Mouse (Mus musculus) central nervous system, embryonic 11.5 days (tissue): Measurements from ENCODE around the gene Wdhd1. TPM values are rescaled to one million over a fixed set of nuclear protein-coding genes. Genes with fewer than 3 reads are reported as not detected.

Source experiments
- polyA plus RNA-seq: library from polyadenylated mRNA; depleted of rRNA; stranded (reverse); fragments of >200 nt; gene quantifications from 2 replicates; pipeline ENCODE4 v1.2.3, GENCODE M21; 2012; rRNA removed

Gene Wdhd1
- polyA plus RNA-seq: 48.1 and 87.3 TPM in 2 replicates

DNA sequence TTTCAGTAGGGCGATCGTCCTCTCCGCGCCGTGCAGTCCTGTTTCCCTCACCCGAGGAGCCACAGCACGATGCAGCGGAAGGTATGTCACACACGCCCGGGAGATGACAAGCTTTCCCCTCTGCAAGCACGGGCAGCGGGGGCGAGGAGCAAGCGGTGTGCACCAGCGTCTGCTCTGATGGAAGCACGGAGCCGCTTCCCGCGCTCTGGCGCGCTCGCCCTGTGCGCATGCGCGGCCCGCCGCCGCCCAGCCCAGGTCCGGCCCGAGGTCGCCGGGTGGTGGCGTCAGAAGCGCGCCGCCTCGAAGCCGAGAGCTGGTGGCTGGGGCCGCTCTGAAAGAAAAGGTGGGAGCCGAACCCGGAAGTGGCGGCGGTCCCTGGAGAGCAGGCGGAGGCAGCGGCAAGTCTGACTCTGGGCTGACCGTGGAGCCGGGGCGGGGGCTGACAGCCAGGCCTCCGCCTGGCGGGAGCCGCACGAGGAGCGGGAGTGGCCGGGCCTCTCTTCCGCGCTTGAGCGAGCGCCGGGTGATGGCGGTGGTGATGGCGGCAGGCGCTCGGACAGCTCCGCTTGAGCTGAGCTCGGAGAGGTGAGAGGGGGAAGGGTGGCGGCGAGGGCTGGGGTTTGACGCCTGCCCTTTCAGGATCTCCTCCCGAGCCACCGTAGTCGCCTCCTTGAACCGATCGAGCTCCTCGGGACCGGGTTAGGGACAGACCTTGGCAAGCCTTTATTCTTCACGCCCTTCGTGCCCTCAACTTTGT is at the start of gene Wdhd1, which contains the start of gene Socs4:
Gene Wdhd1, minus strand, starts transcription at position 221 of the 757 bp plus-strand sequence.
Gene Socs4, plus strand, starts transcription at position 295 of the 757 bp plus-strand sequence.

DNA sequence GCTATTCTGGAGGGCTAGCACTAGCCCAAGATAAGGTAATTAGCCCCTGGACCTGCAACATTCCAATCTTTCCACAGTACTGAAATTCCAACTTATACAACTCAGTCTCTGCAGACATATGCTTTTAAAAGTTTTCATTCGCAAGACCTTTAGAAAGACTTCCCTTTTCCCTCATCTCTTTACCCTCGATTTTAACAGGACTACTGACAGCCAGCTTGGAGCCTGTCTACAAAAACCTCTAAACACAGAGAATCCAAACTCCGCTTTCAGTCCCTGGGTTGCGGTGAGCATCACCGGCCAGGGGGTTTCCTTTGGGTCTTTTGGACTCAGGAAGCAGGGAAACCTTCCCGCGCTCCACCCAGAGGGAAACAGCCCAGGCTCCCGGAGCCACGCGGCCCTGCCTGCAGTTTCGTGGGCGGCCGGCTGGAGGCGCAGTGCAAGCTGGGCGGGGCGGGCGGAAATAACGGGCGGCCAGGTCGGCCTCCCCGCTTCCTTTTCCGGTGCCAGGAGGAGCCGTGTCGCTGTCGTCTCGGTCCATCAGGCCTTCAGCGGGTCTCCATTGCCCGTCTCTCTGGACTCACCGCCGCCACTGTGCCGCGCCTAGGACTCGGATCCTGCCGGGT is 21.2 kb upstream of the Wdhd1 start, which contains the start of gene Mapk1ip1l:
Gene Mapk1ip1l, plus strand, starts transcription at position 482 of the 623 bp plus-strand sequence.

Other genes with a start within 250 kb of the Wdhd1 start
- gene Gch1, start 87.4 kb downstream of the Wdhd1 start, polyA plus RNA-seq: 1.0 and 1.8 TPM in 2 replicates
- 9.1 and 12.3 TPM in 2 replicates for gene Socs4, start 74 bp upstream of the Wdhd1 start, polyA plus RNA-seq
- gene Mapk1ip1l, start 21.4 kb upstream of the Wdhd1 start, polyA plus RNA-seq: 54.6 and 85.6 TPM in 2 replicates
- 1.2 and 1.5 TPM in 2 replicates for gene Lgals3, start 90.9 kb upstream of the Wdhd1 start, polyA plus RNA-seq
- 63.3 and 76.0 TPM in 2 replicates for gene Dlgap5, start 141.6 kb upstream of the Wdhd1 start, polyA plus RNA-seq
- gene Fbxo34, start 173.6 kb upstream of the Wdhd1 start, polyA plus RNA-seq: 12.9 and 18.8 TPM in 2 replicates